Mouse (Mus musculus) embryo, embryonic 11.5 days (tissue): ENCODE data around the gene Gm20403.
"Not testable (repeated sequence)": the region's sequence is repeated elsewhere in the genome, so short reads cannot be mapped to it uniquely, and the experiment has no call there.

Experiments
- DNase-seq: peaks from one replicate; pipeline ENCODE4 v3.0.0-alpha.2; 2012; ENCODE audit warnings: low read depth, low spot score

Gene Gm20403

DNA sequence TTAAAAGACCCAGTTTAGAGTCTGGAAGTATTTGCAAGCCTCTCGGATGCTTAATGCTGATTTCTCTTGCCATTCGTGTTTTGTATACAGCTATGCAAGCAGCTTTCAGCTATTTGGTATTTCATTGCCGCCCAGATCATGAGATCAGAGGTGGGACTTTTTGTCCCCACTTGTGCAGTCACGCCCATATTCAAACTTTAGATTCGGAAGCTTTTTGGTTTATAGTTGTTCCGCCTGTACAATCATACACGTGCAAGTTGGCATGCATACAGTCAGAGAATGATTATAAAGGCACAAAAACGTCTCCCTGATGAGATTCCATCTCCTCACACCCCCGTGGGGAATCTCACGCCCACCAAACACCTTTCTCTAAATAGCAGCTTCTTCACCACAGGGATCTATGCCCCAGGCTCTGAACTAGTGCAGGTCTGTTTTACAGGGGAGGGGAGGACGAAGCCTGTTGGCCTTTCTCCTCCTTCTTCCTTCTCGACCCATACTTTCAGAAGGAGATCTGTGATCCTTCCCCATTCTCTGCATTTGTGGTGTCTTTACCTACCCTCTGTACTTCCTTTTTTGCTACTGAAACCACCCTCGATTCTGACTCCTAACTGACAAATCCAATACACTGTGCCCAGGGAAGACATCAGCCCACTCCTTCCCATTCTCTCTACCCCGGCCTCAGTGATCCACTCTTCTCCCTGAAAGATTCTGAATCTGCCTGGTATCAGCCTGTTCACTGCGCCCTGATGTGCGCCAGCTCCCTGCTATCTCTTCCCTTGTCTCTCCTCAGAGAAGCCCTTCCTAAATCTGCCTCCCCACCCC, 7.1 kb upstream of the Gm20403 start:
- no peak for DNase-seq

DNA sequence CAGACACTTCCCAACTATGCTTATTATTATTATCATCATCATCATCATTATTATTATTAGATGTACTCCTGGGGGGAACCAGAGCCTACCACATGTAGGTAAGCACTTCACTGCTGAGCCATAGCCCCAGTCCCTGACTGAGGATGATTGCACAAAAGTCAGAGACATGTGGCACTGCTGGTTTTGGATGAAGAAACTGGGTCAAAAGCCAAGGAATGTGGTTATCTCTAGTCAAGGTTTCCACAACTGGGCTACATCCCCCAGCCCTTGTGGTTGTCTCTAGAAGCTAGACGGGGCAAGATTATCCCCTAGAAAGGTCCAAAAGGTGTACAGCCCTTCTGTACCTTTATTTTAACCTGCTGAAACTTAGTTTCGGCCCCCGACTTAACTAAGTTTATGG, 6.5 kb upstream of the Gm20403 start:
- no peak for DNase-seq

DNA sequence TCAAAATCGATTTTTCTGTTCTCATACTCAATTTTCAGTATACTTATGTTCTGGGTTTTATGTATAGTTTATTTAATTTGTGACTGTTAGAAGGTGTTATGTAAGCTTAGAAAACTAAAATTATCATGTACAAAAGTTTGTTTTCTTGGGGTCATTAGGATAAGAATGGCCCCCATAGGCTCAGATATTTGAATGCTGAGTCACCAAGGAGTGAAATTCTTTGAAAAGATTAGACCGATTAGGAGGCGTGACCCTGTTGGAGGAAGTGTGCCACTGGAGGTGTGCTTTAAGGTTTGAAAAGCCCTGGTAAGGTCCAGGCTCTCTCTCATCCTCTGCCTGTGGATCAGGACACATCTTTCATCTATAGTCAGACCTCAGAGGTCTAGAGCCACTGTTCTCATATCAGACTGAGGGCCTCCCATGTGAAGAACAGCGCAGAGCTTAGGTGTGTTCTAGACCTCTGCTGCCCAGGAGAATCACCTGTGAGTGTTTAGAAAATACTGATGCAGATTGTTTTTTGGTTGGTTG, 2.1 kb upstream of the Gm20403 start:
- no peak for DNase-seq

DNA sequence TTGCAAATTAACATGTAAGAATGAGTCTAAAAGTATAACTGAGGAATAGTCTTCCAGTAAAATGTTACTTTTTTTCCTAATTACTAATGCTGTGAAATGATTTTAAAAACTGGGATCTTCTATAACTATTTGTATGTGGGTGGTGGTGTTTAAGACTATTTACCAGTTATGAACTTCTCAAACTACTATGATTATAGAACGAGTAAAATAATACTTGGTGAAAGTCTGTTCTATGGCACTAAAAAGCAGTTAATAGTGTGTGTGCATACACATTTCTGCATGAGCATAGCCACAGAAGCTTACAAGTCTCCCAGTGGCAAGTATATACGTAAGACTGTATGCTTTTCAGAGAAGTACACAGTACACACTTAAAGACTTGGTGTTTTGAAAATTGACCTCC, 827 bp upstream of the Gm20403 start:
- no peak for DNase-seq

DNA sequence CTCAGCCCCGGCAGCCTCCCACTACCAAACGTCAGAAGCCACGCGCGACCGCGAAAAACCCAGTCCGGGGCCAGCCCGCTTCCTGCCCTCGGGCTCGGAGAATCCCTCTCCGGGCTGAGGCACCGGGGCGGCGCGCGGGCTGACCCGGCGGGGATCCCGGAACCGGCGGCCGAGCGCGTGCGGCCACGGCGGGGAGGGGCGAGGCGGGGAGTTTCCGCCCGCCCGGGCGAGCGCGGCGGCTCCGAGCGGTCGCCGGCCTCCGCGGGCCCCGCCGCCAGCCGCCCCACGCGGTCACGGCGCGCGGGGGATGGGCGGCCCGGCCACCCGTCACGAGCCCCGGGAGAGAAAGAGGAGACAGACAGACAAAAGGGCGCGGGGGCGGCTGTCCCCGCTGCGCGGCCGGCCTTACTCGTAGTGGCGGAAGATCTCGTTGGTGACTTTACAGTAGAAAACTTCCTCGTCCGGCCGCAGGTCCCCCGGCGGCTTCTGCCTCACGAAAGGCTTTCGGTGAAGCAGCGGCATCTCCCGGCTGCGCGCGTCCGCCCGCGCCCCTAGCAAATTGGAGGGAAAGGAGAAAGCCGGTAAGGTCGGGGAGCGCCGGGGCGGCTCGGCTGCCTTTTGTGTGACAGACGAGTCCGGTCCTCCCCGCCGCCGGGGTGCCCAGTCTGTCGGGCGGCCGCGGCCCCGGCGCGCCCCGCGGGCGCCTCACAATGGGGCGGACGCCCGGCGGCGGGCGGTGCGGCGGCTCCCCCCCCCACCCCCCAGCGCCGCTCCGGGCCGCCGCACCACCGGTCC, 875 bp downstream of the Gm20403 start:
- peak; percentile 30 for DNase-seq

DNA sequence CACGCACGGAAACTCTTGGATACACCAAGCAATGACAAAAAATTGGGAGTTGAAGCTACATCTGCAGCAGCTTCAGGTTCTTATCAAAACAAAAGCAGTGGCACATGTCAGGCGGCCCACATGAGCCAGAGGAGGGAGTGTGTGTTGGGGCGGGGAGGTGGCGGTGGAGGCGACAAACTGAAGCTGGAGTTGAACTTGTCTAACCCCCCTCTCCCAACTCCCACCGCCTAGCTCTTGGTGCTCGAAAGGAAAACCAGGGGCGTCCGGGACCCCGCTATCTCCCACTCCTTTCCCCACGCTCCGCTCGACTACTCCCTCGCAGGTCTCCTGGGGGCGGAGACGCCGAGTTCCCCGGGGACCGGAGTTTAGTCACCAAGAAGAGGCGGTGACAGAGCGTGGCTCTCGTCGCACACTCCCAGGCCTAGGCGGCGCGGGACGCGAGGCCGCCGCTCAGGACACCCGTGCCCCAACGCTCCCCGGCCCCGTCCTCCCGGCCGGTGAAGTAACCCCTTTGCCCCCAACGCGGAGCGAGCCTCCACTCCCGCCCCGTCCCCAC, 1.6 kb downstream of the Gm20403 start:
- peak; percentile 37 for DNase-seq

DNA sequence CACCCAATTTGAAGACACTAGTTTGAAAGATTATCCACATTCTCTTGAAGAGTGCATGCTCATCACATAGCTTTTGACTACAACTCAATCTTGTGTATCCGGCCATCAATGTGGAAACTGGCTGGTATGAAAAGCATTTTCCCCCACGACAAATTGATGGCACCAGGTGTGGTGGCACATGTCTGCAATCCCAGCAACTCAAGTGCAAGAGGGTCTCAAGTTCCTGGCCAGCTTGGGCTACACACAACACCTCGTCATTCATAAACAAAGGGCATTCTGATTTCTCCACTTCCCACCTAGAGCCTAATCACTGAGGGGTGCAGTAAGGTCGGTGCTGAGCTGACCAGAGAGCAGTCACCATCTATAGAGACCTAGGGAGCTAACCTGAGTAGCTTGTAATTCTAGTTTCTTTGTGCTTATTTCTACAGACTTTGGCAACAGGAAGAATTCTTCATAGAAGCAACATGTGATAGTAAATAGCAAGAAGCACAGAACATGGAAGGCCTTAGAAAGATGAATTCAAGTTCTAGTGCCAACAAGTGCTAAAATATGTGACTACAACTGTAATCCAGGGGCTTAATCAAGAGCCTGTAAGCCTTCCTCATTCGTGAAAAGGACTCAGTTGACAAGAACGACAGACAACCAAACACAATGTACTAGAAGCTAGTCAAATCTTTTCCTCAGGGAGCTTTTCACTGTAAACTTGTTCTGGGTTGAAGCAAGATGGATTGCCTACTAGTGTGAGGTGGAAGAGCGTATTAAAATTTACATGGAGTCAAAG, 3.2 kb downstream of the Gm20403 start:
- DNase-seq: no peak

DNA sequence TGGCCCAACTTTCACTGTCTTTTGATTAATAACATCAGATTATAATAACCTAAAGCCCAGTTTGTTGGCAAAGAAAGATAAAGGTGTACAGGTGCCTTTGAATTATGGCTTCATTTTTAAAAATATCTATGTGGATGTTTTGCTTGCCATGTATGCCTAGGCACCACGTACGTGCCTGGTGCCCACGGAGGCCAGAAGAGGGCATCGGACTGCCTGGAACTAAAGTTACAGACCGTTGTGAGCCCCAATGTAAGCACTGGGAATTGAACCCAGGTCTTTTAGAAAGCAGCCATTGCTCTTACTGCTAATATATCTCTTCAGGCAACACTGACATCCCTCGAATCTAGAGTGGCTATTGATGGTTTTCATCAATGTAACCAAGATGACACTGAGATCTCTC, 4.4 kb downstream of the Gm20403 start:
- DNase-seq: no peak

DNA sequence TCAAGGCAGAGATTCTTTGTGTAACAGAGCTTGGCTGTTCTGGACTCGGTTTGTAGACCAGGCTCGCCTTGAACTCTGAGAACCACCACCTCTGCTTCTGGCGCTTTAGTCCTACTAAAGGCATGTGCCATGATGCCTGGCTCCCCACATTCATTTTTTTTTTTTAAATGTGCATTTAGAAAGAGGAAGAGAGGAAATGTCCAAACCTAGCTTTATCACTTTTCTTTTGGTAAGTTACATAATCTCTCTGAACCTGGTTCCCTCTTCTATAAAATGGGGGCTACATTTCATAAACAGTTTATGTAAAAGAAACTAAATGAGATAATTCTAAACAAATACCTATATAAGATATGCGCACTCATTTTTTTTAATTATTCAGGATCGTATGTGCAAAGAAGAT, 5.4 kb downstream of the Gm20403 start:
- DNase-seq: no peak

DNA sequence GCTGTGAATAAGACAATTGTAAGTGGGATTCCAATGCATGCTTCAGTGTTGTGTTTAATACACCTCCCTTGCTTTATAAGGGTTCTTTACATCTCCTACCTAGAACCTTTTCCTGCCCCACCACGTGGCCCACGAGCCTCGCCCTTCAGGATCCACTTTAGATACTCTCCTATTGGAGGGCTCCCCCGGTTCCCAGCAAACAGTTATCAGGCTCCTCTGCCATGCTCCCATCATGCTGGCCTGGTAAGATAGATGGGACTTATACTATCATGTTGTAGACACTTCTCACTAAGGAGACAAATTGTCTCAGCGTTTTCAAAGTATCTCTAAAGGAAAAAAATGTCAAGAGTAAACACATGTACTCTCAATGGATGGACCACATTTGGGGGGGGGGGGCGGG, 5.8 kb downstream of the Gm20403 start:
- DNase-seq: no peak

DNA sequence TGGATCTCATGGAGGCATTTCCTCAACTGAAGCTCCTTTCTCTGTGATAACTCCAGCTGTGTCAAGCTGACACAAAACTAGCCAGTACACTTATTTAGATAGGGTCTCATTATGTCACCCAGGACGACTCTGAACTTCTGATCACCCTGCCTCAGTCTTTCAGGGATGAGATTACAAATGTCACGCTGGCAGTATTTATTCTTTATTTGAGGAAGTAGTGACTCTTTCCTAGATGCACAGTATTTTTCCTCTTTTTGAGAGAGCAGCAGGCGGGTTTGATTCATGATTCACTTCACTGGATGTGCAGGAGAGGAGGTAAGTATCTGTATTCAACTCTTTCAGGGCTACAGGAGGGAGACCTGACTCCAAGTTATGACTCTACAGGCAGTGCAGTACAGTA, 17.3 kb downstream of the Gm20403 start:
- no peak for DNase-seq

DNA sequence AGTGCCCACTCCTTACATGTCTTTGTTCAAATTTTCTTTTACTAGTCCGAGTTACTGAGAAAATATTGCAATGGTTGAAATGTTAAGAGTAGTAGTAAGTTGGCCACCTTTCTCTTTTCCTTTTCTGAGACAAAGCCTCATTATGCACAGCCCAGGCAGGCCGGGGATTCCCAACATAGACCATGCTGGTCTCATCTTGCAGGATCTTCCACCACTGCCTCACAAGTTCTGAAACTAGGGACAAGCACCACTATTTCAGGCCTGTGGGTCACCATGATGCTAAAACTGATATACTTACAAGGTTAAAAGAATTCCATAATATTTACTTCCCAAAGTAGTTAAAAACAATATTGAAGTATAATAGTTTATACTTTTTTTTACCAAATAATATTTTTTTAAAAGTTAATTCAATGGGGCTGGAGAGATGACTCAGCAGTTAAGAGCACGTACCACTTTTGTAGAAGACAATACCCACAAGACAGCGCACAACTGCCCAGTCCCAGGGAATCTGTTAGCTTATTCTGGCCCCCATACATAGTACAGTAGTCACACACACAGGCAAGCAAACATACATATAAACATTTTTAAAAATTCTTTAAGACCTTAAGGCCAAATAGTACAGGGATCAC, 20.7 kb downstream of the Gm20403 start:
- DNase-seq: no peak

DNA sequence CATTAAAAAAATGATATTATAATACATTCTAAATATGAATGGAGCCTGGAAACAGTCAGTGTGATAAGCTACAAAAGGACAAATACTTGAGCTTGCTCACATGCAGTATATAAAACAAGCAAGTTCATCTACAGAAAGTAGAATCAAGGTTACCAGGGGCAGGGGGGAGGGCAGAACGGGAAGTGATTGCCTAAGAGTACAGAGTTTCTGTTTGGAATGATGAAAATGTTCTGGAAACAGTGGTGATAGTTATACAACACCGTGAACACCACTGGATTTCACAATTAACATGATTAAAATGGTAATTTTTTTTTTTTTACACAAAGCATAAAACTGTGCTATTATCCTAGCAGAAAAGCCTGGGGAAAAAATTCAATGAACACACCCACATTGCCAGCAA, 26.8 kb downstream of the Gm20403 start:
- no peak for DNase-seq

DNA sequence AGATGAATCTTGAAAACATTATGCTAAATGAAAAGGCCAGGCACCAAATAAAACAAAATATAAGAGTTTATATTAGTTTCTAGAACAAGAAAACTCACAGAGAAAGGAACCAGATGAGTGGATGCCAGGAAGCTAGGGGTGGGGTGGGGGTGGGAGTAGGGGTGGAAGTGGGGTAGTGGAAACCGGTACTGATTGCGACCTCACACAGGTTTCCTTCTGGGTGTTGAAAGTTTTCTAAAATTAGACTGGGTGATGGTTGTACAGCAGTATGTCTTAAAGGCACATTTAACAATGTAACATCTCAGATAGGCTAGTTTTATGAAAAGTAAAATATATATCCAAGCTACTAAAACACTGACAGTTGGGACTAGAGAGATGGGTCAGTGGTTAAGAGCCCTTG, 29.4 kb downstream of the Gm20403 start:
- DNase-seq: no peak

DNA sequence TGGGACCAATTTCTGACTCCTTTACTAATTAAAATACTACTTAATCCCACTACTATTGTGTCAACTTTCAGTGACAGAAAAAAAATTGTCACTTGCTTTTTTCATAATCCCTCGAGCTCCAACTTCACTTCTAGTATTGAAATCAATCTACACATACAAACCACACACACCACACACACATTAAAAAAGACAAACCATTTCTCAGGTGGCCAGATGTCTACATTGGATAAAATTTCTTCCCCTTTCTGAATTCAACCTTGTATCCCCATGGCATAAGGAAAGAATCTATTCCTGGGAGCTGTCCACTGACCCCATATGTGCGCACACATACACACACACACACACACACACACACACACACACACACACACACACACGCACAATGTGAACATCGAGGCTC, 29.9 kb downstream of the Gm20403 start:
- DNase-seq: no peak

DNA sequence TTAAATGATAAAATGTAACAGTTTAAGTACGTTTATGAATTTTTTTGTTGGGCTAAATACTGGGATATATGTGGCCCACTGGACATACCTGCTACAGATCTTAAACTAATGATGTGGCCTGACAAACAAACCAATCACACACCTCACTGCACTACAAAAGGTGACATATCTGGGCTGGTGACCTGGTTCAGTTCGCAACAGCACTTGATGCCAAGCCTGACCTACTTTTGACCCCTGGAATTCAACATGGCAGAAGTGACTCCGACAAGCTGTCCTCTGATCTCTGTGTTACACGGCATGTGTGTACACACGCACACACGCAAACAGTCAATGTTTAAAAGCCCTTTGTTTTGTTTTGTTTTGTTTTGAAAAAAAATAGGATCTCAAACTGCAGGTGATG, 40.2 kb downstream of the Gm20403 start:
- no peak for DNase-seq

DNA sequence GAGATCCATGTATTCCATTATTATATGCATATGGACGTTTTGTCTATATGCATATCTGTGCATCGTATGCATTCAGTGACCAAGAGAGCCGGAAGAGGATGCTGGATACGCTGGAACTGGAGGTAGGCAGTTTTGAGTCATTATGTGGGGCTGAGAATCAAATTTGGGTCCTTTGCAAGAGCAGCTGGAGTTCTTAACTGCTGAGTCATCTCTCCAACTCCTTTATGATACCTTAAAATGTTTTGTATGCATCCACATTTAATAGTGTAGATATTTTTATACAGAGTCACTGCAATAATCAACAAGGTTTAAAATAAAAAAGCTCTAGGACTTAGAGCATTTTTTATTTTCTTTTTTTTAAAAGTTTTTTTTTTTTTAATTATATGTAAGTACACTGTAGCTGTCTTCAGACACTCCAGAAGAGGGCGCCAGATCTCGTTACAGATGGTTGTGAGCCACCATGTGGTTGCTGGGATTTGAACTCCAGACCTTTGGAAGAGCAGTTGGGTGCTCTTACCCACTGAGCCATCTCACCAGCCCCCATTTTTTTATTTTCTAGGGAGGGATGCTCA, 43.7 kb downstream of the Gm20403 start:
- not testable (repeated sequence) for DNase-seq

DNA sequence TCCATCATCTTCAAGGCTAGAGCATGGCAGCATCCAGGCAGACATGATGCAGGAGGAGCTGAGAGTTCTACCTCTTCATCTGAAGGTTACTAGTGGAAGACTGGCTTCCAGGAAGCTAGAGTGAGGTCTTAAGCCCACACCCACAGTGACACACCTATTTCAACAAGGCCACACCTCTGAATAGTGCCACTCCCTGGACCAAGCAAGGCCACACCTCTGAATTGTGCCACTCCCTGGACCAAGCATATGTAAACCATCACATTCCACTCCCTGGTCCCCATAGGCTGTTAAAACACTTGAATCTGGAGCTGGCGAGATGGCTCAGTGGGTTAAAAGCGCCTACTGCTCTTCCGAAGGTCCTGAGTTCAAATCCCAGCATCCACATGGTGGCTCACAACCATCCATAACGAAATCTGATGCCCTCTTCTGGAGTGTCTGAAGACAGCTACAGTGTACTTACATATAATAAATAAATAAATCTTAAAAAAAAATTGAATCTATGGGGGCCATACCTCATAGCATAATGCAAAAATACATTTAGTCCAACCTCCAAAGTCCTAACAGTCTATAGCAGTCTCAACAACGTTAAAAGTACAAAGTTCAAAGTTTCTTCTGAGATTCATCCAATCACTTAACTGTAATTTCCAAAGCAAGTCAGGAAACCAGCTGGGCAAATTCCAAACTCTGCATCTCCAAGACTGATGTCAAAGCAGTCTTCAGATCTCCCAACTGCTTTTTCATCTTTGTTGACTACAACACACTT, 48.6 kb downstream of the Gm20403 start:
- DNase-seq: not testable (repeated sequence)
